ENCODE assay signal across 21 mouse cellular contexts in genomic region chr2:80474247-80474796, GRCm38 (mm10).
"Had no signal": no experiment of that assay in that cellular context is flagged by ENCODE, and none has a peak within 500 bp of the region (broad histone marks: within the 10 kb centered on the region; RNA-seq: fewer than 3 reads in every experiment).

No protein-coding gene starts in this region.

- H3K9ac ChIP-seq: limb, embryonic 13.5 days; liver, embryonic 12.5 days; liver, embryonic 15.5 days; lung, embryonic 15.5 days; midbrain, embryonic 13.5 days; neural tube, embryonic 13.5 days had no signal

- H3K27ac ChIP-seq: layer of hippocampus, adult 2 months; limb, embryonic 10.5 days; limb, embryonic 13.5 days; liver, embryonic 12.5 days; liver, embryonic 15.5 days; lung, embryonic 15.5 days; midbrain, embryonic 10.5 days; midbrain, embryonic 13.5 days; neural tube, embryonic 13.5 days had no signal

- H3K4me2 ChIP-seq: limb, embryonic 13.5 days; liver, embryonic 12.5 days; liver, embryonic 15.5 days; lung, embryonic 15.5 days; midbrain, embryonic 13.5 days; neural tube, embryonic 13.5 days had no signal

- H3K36me3 ChIP-seq: limb, embryonic 10.5 days; limb, embryonic 13.5 days; liver, embryonic 12.5 days; liver, embryonic 15.5 days; lung, embryonic 15.5 days; midbrain, embryonic 10.5 days; midbrain, embryonic 13.5 days; neural tube, embryonic 13.5 days had no signal

- DNase-seq: layer of hippocampus, adult 9-11 months; liver; lung, adult 18-20 months; lung, postnatal 10 days; lung, postnatal 36 days; retina, postnatal 1 day; thymus, adult 2 months; thymus, postnatal 14 days; thymus, postnatal 4 days had no signal

- H3K4me3 ChIP-seq: layer of hippocampus, adult 2 months; limb, embryonic 10.5 days; limb, embryonic 13.5 days; liver, embryonic 12.5 days; liver, embryonic 15.5 days; lung, embryonic 15.5 days; megakaryocyte, embryonic 14.5 days; midbrain, embryonic 10.5 days; midbrain, embryonic 13.5 days; myocyte; neural tube, embryonic 13.5 days had no signal

- H3K4me1 ChIP-seq: limb, embryonic 10.5 days; limb, embryonic 13.5 days; liver, embryonic 12.5 days; liver, embryonic 15.5 days; lung, embryonic 15.5 days; megakaryocyte, embryonic 14.5 days; midbrain, embryonic 10.5 days; midbrain, embryonic 13.5 days; neural tube, embryonic 13.5 days had no signal

- H3K27me3 ChIP-seq: limb, embryonic 13.5 days; liver, embryonic 12.5 days; liver, embryonic 15.5 days; lung, embryonic 15.5 days; megakaryocyte, embryonic 14.5 days; midbrain, embryonic 13.5 days; neural tube, embryonic 13.5 days had no signal

- H3K9me3 ChIP-seq: limb, embryonic 10.5 days; limb, embryonic 13.5 days; liver, embryonic 12.5 days; liver, embryonic 15.5 days; lung, embryonic 15.5 days; midbrain, embryonic 10.5 days; midbrain, embryonic 13.5 days; neural tube, embryonic 13.5 days had no signal

- ATAC-seq: liver, embryonic 12.5 days; midbrain, embryonic 13.5 days; midbrain, embryonic 16.5 days had no signal
